Mouse (Mus musculus) embryonic facial prominence, embryonic 12.5 days (tissue): ENCODE measurements around the gene Fam129c. TPM values are rescaled to one million over a fixed set of nuclear protein-coding genes. Genes with fewer than 3 reads are reported as not detected.

Source experiments
- ATAC-seq: fragments of 200-750 bp; cut with Nextera tagmentation; 2 replicates; pipeline ENCODE4 v1.8.0; 2017; ENCODE audit not compliant: insufficient number of reproducible peaks, insufficient read depth, low FRiP score, low TSS enrichment
- H3K27ac ChIP-seq: fragments of 300-500 bp; sonication (generic); 2 replicates; pipeline ENCODE4 v1.5.1; 2016; ENCODE audit warnings: mild to moderate bottlenecking
- H3K27me3 ChIP-seq: fragments of 300-500 bp; sonication (generic); 2 replicates; pipeline ENCODE4 v1.6.1; 2016; ENCODE audit warnings: mild to moderate bottlenecking, moderate library complexity
- H3K36me3 ChIP-seq: fragments of 300-500 bp; sonication (generic); 2 replicates; pipeline ENCODE4 v1.6.1; 2016; ENCODE audit warnings: mild to moderate bottlenecking
- H3K4me1 ChIP-seq: fragments of 300-500 bp; sonication (generic); 2 replicates; pipeline ENCODE4 v1.6.1; 2016
- H3K4me2 ChIP-seq: fragments of 300-500 bp; sonication (generic); replicated peaks from 2 replicates; pipeline ENCODE4 v1.6.1; 2016; ENCODE audit warnings: mild to moderate bottlenecking, moderate library complexity
- H3K4me3 ChIP-seq: fragments of 300-500 bp; sonication (generic); 2 replicates; pipeline ENCODE4 v1.5.1; 2016; ENCODE audit warnings: mild to moderate bottlenecking
- H3K9ac ChIP-seq: fragments of 300-500 bp; sonication (generic); 2 replicates; pipeline ENCODE4 v1.6.1; 2016; ENCODE audit warnings: mild to moderate bottlenecking, moderate library complexity
- H3K9me3 ChIP-seq: fragments of 300-500 bp; sonication (generic); 2 replicates; pipeline ENCODE4 v1.6.1; 2016; ENCODE audit warnings: mild to moderate bottlenecking, moderate library complexity
- WGBS: fragments of 180-500 bp; shearing (Covaris S2); methylation state at CpG from one replicate; pipeline ENCODE4 v1.1.7; 2016; 5-methylcytosine and 5-hydroxymethylcytosine counted together
- polyA plus RNA-seq: library from polyadenylated mRNA; unstranded; fragments of >200 nt; fragmentation: Nextera tagmentation; extraction: Ambion mirVana; gene quantifications from 2 replicates; pipeline ENCODE4 v1.2.1, GENCODE M21; 2016

Fam129c gene
- polyA plus RNA-seq, 1 experiment from 2014 or later, result 4.5 TPM

DNA sequence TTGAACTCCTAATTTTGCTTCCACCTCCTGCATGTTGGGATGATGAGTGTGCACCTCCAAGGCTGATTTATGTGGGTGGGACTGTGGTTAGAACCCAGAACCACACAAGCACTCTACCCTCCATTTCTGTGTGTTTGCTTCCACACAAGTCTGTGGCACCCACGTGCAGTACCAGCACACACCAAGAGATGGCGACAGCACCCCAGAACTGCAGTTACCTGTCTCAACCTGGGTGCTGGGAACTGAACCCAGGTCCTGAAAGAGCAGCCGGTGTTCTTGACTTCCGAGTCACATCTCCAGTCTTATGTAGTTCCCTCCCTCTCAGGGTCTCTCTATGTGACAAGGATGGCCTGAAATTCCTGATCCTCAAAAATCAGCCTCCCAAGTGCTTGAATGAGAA, 33.5 kb upstream of the Fam129c start:
- no peak overlapping the region for H3K4me2 ChIP-seq
- H3K36me3 ChIP-seq, result no peaks in the 10 kb centered on the region
- ATAC-seq, result no peak
- H3K9me3 ChIP-seq, result no peaks in the 10 kb centered on the region
- no peak overlapping the region for H3K4me3 ChIP-seq
- H3K27ac ChIP-seq, result no peak overlapping the region
- peaks cover 70% of the 10 kb centered on the region for H3K27me3 ChIP-seq
- H3K9ac ChIP-seq, result no peak overlapping the region
- H3K4me1 ChIP-seq, result peaks cover 6% of the 10 kb centered on the region; the same call in 1 of the 2 replicates
- 90% methylated on average over 4 of the region's 4 CpGs for WGBS

DNA sequence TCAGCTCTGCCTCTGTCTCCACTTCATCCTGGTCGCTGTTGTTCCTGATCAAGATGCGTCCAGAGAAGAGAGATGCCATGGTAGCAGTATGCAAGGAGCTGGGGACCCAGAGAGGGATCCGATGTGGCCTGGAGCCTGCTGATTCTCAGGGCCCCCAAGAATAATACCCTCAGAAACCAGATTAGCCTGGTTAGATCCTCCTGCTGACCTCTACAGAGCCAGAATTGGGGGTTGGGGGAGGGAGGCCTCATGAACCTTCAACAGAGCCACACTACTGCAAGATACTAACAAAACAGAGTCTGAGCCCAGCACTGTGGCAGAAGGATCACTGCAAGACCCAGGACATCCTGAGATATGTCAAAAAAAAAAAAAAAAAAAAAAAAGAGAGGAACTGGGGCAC, 30.9 kb upstream of the Fam129c start, which contains the start of gene Nxnl1:
Gene Nxnl1 (minus strand): TSS at position 101 of the 400 bp plus-strand sequence.
- ATAC-seq, result no peak
- Histone ChIP-seq H3K4me1 (peaks cover 15% of the 10 kb centered on the region; the same call in 1 of the 2 replicates), H3K36me3 (no peaks in the 10 kb centered on the region), H3K4me2 (no peak within 1 kb of the TSS), H3K27ac (no peak within 1 kb of the TSS), H3K4me3 (no peak within 1 kb of the TSS), H3K27me3 (peaks cover 51% of the 10 kb centered on the region), H3K9ac (no peak within 1 kb of the TSS), H3K9me3 (no peaks in the 10 kb centered on the region)
- 56% methylated on average over 3 of the region's 3 CpGs for WGBS

DNA sequence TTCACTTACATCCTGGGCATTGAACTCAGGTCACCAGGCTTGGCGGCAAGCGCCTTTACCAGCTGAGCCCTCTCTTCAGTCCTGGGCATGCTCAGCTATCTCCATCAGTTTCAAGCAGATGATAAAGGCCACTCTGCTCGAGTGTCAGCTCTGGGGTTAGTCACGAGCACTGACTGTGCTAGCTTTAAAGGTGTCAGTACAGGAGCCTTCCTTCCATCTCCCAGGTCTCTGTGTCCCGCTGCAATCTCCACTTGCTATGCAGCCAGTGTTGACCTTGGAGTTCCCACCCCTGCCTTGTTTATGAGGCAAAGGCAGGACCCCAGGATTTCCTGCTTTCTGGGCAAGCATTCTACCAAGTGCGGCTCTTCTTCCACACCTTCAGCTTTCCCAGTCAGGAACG, 29.9 kb upstream of the Fam129c start:
- Histone ChIP-seq H3K36me3 (no peaks in the 10 kb centered on the region), H3K9ac (no peak overlapping the region), H3K4me1 (peaks cover 16% of the 10 kb centered on the region; the same call in 1 of the 2 replicates), H3K4me2 (no peak overlapping the region), H3K9me3 (no peaks in the 10 kb centered on the region), H3K27me3 (peaks cover 40% of the 10 kb centered on the region), H3K4me3 (no peak overlapping the region), H3K27ac (no peak overlapping the region)
- ATAC-seq, result no peak
- 69% methylated on average over 7 of the region's 7 CpGs for WGBS

DNA sequence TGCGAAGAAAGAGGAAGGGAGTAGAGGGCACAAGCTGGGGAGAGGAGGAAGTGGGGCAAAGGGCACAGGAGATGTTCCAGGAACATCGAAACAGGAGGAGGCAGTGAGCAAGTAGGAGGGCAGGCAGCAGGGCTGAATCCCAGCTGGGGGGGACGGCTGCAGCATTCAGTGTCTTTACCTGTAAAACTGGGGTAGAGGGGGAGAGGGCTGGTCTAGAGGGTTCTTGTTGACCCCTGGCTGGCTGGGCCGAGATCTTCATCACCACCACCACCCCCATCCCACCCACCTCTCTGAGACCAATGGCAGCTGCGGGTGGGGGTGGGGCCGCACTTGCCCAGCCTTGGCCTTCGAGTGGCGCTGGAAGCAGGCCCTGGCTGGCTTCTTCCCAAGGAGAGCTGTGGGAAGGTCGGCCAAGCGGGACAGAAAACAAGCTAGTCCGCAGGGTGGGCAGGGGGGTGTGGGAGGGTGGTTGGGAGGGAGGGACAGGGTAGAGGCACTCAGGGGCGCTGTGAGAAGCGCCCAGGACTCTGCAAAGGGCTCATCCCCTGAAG, 29.0 kb upstream of the Fam129c start, which contains the start of gene Slc27a1:
Gene Slc27a1 (plus strand): TSS at position 496 of the 551 bp plus-strand sequence.
- H3K9me3 ChIP-seq, result no peaks in the 10 kb centered on the region
- peak within 1 kb of the TSS; percentile 46 for H3K9ac ChIP-seq
- peak within 1 kb of the TSS; percentile 76 for H3K27ac ChIP-seq
- no peaks in the 10 kb centered on the region for H3K36me3 ChIP-seq
- WGBS, result 13% methylated on average over 13 of the region's 13 CpGs
- peaks cover 19% of the 10 kb centered on the region; the same call in 1 of the 2 replicates for H3K4me1 ChIP-seq
- peaks cover 35% of the 10 kb centered on the region for H3K27me3 ChIP-seq
- no peak for ATAC-seq
- peak within 1 kb of the TSS; percentile 60 for H3K4me3 ChIP-seq
- peak within 1 kb of the TSS; percentile 70 for H3K4me2 ChIP-seq

DNA sequence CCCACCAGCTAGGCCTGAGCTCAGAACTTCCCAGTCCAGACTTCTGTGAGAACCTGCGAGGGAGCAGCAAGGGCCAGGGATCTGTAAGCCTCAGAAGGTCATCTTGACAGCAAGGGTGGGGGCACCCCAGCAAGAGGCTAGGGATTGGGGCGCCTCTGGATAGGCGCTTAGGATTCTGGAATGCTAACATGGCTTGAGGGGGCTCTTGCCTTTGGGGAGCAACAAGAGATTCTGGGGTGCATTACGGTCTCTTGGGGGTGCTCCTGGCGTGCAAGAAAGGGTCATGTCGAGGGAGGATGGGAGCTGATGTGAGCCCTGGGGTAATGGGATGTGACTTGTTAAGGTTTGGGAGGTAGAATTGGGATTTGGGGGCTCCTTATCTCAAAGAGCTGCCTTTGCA, 28.5 kb upstream of the Fam129c start:
- H3K4me1 ChIP-seq, result peaks cover 19% of the 10 kb centered on the region; the same call in 1 of the 2 replicates
- H3K36me3 ChIP-seq, result no peaks in the 10 kb centered on the region
- peak overlapping the region; percentile 60 for H3K4me3 ChIP-seq
- no peak overlapping the region for H3K27ac ChIP-seq
- 16% methylated on average over 6 of the region's 6 CpGs for WGBS
- H3K27me3 ChIP-seq, result peaks cover 34% of the 10 kb centered on the region
- peak overlapping the region; percentile 70 for H3K4me2 ChIP-seq
- peak overlapping the region; percentile 46; the same call in 1 of the 2 replicates for H3K9ac ChIP-seq
- no peak for ATAC-seq
- no peaks in the 10 kb centered on the region for H3K9me3 ChIP-seq

DNA sequence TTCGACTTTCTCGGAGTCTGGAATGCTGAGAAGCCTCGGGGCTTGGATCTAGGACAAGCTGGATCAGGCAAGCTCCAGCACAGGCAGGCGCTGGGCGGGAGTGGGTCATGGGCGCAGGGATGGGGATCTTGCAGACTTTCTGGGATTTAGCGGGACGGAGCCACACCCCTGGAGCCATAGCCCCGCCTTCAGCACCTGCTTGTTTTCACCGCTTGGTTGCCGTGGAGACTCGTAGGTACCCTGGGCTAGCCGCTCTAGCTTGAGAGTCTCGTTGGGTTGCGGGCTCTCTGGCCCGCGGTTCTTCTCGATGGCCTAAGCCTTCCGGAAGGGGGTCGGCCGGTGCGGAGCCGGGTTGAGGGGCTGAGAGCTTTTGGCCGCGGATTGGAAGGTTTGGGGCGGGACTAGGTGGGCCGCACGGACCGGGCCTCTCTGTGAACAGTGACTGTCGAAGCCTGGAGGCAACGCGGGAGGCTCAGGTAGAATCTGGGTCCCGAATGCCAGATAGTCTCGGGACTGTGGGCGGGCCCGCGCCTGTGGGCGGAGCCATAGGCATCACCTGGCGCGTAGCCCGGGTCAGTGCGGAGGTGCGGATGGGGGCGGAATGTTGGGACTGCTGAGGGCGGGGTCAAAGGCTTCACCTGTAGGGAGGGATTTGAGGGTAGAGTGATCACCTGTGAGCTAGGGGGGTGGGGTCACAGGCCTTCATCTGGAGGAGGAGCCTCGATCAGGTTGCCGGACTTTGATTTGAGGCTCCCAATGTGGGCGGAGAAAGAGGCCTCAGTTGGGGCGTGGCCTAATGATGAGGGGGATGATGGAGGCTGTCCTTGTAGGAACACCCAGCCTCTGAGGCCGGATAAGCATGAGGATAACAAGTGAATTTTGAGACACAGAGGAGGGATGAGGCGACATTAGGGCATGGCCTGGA, 27.8 kb upstream of the Fam129c start:
- peak overlapping the region; percentile 76 for H3K27ac ChIP-seq
- WGBS, result under 1% methylated on average over 51 of the region's 51 CpGs
- H3K4me2 ChIP-seq, result peak overlapping the region; percentile 70
- H3K4me1 ChIP-seq, result peaks cover 19% of the 10 kb centered on the region; the same call in 1 of the 2 replicates
- peak overlapping the region; percentile 62 for H3K9ac ChIP-seq
- H3K9me3 ChIP-seq, result no peaks in the 10 kb centered on the region
- H3K27me3 ChIP-seq, result peaks cover 32% of the 10 kb centered on the region
- no peaks in the 10 kb centered on the region for H3K36me3 ChIP-seq
- peak; percentile 74 for ATAC-seq
- peak overlapping the region; percentile 60 for H3K4me3 ChIP-seq

DNA sequence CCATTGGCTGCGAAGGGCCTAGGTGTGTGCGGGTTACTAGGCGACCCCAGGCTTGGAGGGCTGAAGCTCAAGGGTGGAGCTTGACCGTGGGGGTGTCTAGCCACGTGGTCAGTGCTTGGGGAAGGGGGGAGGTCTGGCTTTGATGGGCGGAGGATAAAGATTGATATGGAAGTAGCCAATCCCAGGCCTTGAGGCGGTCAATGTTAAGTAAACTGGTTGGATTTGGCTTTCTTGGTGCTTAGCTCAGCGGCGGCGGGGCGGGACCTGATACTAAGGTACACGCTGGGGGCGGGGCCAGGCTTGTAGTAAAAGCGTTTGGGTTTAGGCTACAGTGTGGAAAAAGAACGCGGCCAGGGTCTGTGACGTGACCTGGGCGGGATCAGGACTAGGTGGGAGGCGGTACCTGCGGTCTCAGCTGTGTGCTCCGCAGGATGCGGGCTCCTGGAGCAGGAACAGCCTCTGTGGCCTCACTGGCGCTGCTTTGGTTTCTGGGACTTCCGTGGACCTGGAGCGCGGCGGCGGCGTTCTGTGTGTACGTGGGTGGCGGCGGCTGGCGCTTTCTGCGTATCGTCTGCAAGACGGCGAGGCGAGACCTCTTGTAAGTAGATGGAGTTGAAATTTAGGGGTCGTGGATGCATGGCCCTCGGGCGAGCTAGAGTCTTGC, 27.0 kb upstream of the Fam129c start:
- Histone ChIP-seq H3K4me3 (peak overlapping the region; percentile 60), H3K27me3 (peaks cover 29% of the 10 kb centered on the region), H3K9me3 (no peaks in the 10 kb centered on the region), H3K4me1 (peaks cover 19% of the 10 kb centered on the region; the same call in 1 of the 2 replicates), H3K4me2 (peak overlapping the region; percentile 70), H3K9ac (peak overlapping the region; percentile 62), H3K27ac (peak overlapping the region; percentile 76), H3K36me3 (no peaks in the 10 kb centered on the region)
- ATAC-seq, result peak; percentile 89
- under 1% methylated on average over 41 of the region's 41 CpGs for WGBS

DNA sequence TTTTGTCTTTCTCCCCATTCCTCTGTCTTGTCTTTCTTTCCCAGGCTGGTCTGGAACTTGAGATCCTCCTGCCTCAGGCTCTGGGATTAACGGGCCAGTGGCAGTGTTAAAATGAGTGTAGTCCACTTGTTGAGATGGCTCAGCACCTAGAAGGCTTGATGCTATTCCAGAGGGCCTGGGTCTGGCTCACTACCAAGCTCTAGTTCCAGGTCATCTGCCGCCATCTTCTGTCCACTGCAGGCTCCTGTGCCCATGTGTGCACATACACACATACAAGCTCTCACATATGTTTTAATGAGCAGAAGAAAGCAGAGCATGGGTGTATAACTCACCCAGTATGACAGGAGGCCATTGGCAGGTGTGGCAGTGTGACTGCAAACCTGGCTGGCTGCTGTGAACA, 25.4 kb upstream of the Fam129c start:
- WGBS, result 91% methylated on average over 2 of the region's 2 CpGs
- Histone ChIP-seq H3K4me3 (no peak overlapping the region), H3K4me1 (peaks cover 19% of the 10 kb centered on the region; the same call in 1 of the 2 replicates), H3K27ac (no peak overlapping the region), H3K9ac (no peak overlapping the region), H3K27me3 (peaks cover 23% of the 10 kb centered on the region), H3K36me3 (no peaks in the 10 kb centered on the region), H3K4me2 (no peak overlapping the region), H3K9me3 (no peaks in the 10 kb centered on the region)
- no peak for ATAC-seq

DNA sequence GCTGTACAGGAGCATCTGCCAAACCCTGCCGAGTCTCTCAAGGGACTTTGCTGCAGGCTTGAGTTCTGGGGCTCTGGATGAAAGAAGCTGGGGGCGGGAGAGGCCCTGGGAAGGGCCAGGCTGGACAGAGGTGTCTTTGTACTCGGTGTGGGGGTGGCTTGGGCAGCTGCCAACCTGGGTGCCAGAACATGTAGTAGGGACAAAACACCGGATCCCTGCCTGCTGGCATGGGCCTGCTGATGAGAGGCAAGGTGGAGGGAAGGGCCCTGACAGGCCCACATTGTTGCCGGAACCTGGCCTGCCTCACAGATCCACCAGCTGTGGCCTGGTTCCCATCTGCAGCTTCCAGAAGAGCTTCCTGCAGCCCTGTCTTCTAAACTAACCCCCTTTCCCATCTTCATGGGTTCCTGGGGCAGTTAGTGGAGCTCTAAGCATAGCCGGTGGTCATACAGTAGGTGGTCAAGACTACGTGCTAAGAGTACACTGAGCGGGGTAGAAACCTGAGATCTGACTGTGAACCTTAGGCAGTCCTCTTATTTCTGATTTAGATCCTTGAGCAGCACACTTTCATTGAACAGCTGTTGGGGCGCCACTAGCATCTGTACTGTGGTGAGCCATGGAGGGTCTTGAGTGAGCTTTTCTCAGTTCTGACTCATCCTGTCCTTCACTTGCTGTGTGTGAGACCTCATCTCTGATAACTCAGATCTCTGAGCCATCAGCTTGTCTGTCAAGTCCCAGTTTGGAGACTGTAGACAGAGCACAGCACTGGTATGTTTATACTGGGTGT, 24.4 kb upstream of the Fam129c start:
- H3K9ac ChIP-seq, result peak overlapping the region; percentile 24; the same call in 1 of the 2 replicates
- no peak overlapping the region; the same call in 1 of the 2 replicates for H3K4me2 ChIP-seq
- WGBS, result 77% methylated on average over 9 of the region's 9 CpGs
- ATAC-seq, result no peak
- H3K27me3 ChIP-seq, result peaks cover 15% of the 10 kb centered on the region
- peaks cover 19% of the 10 kb centered on the region; the same call in 1 of the 2 replicates for H3K4me1 ChIP-seq
- no peaks in the 10 kb centered on the region for H3K9me3 ChIP-seq
- no peak overlapping the region for H3K4me3 ChIP-seq
- no peaks in the 10 kb centered on the region for H3K36me3 ChIP-seq
- H3K27ac ChIP-seq, result peak overlapping the region; percentile 3; the same call in 1 of the 2 replicates

DNA sequence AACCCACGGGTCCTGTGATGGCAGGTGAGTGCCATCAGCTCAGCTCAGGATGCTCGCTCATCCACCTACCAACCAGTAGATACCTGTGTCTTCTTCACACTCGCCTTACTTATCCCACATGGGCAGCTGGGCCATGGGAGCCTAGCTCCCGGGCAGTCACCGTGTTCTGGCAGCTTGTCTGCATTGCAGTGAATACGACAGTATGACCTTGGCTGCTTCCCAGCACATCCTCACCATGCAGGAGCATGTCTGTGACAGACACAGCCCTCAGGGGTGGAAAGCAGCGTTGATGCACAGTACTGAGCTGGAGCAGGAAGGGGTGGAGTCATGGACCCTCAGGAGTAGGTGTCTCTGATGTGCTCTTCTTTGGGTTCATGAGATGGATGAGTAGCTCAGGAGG, 23.0 kb upstream of the Fam129c start:
- no peak overlapping the region for H3K9ac ChIP-seq
- 78% methylated on average over 7 of the region's 7 CpGs for WGBS
- H3K27me3 ChIP-seq, result 0 out of 2 replicates have a peak, but pooled peaks cover 1% of the 10 kb centered on the region
- H3K4me1 ChIP-seq, result peaks cover 10% of the 10 kb centered on the region; the same call in 1 of the 2 replicates
- no peaks in the 10 kb centered on the region for H3K9me3 ChIP-seq
- no peak for ATAC-seq
- no peak overlapping the region for H3K27ac ChIP-seq
- H3K4me3 ChIP-seq, result no peak overlapping the region
- H3K36me3 ChIP-seq, result no peaks in the 10 kb centered on the region
- H3K4me2 ChIP-seq, result no peak overlapping the region

DNA sequence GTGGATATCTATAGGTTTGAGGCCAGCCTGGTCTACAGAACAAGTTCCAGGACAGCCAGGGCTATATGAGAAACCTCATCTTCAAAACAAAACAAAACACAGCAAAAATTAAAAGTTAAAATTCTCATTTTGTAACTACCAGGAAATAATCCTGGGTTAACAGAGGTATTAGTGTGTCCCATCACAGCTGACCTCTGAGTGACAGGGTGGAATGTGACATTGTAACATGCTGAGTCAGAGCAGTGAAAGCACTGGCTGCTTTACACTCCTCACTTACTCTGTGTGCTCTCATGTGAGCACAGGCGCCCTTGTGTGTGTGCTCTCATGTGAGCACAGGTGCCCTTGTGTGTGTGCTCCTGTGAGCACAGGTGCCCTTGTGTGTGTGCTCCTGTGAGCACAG, 22.4 kb upstream of the Fam129c start:
- peaks cover 10% of the 10 kb centered on the region; the same call in 1 of the 2 replicates for H3K4me1 ChIP-seq
- H3K4me2 ChIP-seq, result no peak overlapping the region
- WGBS, result 56% methylated on average over 1 of the region's 1 CpGs
- H3K9ac ChIP-seq, result no peak overlapping the region
- no peak overlapping the region for H3K4me3 ChIP-seq
- ATAC-seq, result no peak
- no peaks in the 10 kb centered on the region for H3K36me3 ChIP-seq
- no peaks in the 10 kb centered on the region for H3K27me3 ChIP-seq
- no peak overlapping the region for H3K27ac ChIP-seq
- no peaks in the 10 kb centered on the region for H3K9me3 ChIP-seq
